Mouse (Mus musculus): Measurements from ENCODE around the gene Vdac1.

- TF ChIP-seq EP300 (IDR thresholded peaks at IDR 0.05; ENCODE audit: low read depth) (no peak), CTCF (IDR thresholded peaks at IDR 0.05; ENCODE audit: low read depth) (no peak)
These were observed 43.5 kb downstream of the Vdac1 start for GRCm38 (mm10) chr11:52404209-52404608.

Measured in liver, embryonic 14.5 days (tissue).